Mouse (Mus musculus): ENCODE data around the gene Gm11011. TPM values are rescaled to one million over a fixed set of nuclear protein-coding genes. Genes with fewer than 3 reads are reported as not detected.

The Gm11011 gene
- polyA plus RNA-seq, 1 experiment, result not detected

GRCm38 (mm10) chr2:169606901-169607678 lies 19.5 kb upstream of the Gm11011 start:
- no peak for TF ChIP-seq MYOD1 (IDR thresholded peaks at IDR 0.05; ENCODE audit: control insufficient read depth in 1 of 3, insufficient read length in 2 of 3, low read depth in 2 of 3)
- no peak for TF ChIP-seq SRF (IDR thresholded peaks at IDR 0.05; ENCODE audit: control insufficient read depth, insufficient read length, low read depth)
- TF ChIP-seq CEBPB (IDR thresholded peaks at IDR 0.05; ENCODE audit: insufficient read depth, poor library complexity, severe bottlenecking), result no peak
- no peaks in the 10 kb centered on the region for H3K27me3 ChIP-seq (ENCODE audit: control insufficient read depth, insufficient read depth, insufficient read length)
- no peak overlapping the region for H3K4me2 ChIP-seq (ENCODE audit: low read depth)
- no peaks in the 10 kb centered on the region for H3K79me2 ChIP-seq (ENCODE audit: control insufficient read depth, insufficient read depth)
- H3ac ChIP-seq (ENCODE audit: control insufficient read depth, insufficient read length), result no peak overlapping the region
- H3K4me3 ChIP-seq, result no peak overlapping the region
- no peaks in the 10 kb centered on the region for H3K36me3 ChIP-seq (ENCODE audit: control insufficient read depth, insufficient read depth)

GRCm38 (mm10) chr2:169600163-169600562 lies 12.6 kb upstream of the Gm11011 start:
- no peaks in the 10 kb centered on the region for H3K36me3 ChIP-seq (ENCODE audit: control insufficient read depth, insufficient read depth)
- H3K4me2 ChIP-seq (ENCODE audit: low read depth), result no peak overlapping the region
- H3K79me2 ChIP-seq (ENCODE audit: control insufficient read depth, insufficient read depth), result no peaks in the 10 kb centered on the region
- H3K27me3 ChIP-seq (ENCODE audit: control insufficient read depth, insufficient read depth, insufficient read length), result no peaks in the 10 kb centered on the region
- H3K4me3 ChIP-seq, result no peak overlapping the region
- no peak for TF ChIP-seq TCF3 (IDR thresholded peaks at IDR 0.05; ENCODE audit: insufficient read length, low read depth)
- TF ChIP-seq REST (IDR thresholded peaks at IDR 0.05; ENCODE audit: insufficient read depth, insufficient read length), result no peak
- TF ChIP-seq POLR2AphosphoS2 (IDR thresholded peaks at IDR 0.05; ENCODE audit: insufficient read length, low read depth), result no peak
- TF ChIP-seq TCF12 (IDR thresholded peaks at IDR 0.05; ENCODE audit: insufficient read depth, poor library complexity, severe bottlenecking), result no peak
- TF ChIP-seq MYOG (IDR thresholded peaks at IDR 0.05; ENCODE audit: control insufficient read depth in 1 of 3, insufficient read depth in 1 of 3, insufficient read length in 2 of 3, low read depth in 2 of 3), result no peak
- no peak for TF ChIP-seq USF1 (IDR thresholded peaks at IDR 0.05; ENCODE audit: low read depth)
- TF ChIP-seq E2F4 (IDR thresholded peaks at IDR 0.05; ENCODE audit: insufficient read depth), result no peak
- TF ChIP-seq SRF (IDR thresholded peaks at IDR 0.05; ENCODE audit: control insufficient read depth, insufficient read length, low read depth), result no peak
- TF ChIP-seq POLR2A (IDR thresholded peaks at IDR 0.05; ENCODE audit: insufficient read length, low read depth), result no peak
- TF ChIP-seq MYOD1 (IDR thresholded peaks at IDR 0.05; ENCODE audit: control insufficient read depth in 1 of 3, insufficient read length in 2 of 3, low read depth in 2 of 3), result no peak
- TF ChIP-seq CEBPB (IDR thresholded peaks at IDR 0.05; ENCODE audit: insufficient read depth, poor library complexity, severe bottlenecking), result no peak
- TF ChIP-seq MAX (IDR thresholded peaks at IDR 0.05; ENCODE audit: low read depth), result no peak
- no peak overlapping the region for H3ac ChIP-seq (ENCODE audit: control insufficient read depth, insufficient read length)

- no peak overlapping the region for H3K4me2 ChIP-seq (ENCODE audit: low read depth)
- no peak overlapping the region for H3ac ChIP-seq (ENCODE audit: control insufficient read depth, insufficient read length)
- H3K36me3 ChIP-seq (ENCODE audit: control insufficient read depth, insufficient read depth), result no peaks in the 10 kb centered on the region
- no peak overlapping the region for H3K4me3 ChIP-seq
- TF ChIP-seq MAX (IDR thresholded peaks at IDR 0.05; ENCODE audit: low read depth), result no peak
- TF ChIP-seq POLR2A (IDR thresholded peaks at IDR 0.05; ENCODE audit: insufficient read length, low read depth), result no peak
- no peak for TF ChIP-seq MYOG (IDR thresholded peaks at IDR 0.05; ENCODE audit: control insufficient read depth in 1 of 3, insufficient read depth in 1 of 3, insufficient read length in 2 of 3, low read depth in 2 of 3)
- no peak for TF ChIP-seq TCF3 (IDR thresholded peaks at IDR 0.05; ENCODE audit: insufficient read length, low read depth)
- no peak for TF ChIP-seq POLR2AphosphoS2 (IDR thresholded peaks at IDR 0.05; ENCODE audit: insufficient read length, low read depth)
- TF ChIP-seq CEBPB (IDR thresholded peaks at IDR 0.05; ENCODE audit: insufficient read depth, poor library complexity, severe bottlenecking), result no peak
- TF ChIP-seq REST (IDR thresholded peaks at IDR 0.05; ENCODE audit: insufficient read depth, insufficient read length), result no peak
- TF ChIP-seq SRF (IDR thresholded peaks at IDR 0.05; ENCODE audit: control insufficient read depth, insufficient read length, low read depth), result no peak
- no peaks in the 10 kb centered on the region for H3K27me3 ChIP-seq (ENCODE audit: control insufficient read depth, insufficient read depth, insufficient read length)
- no peaks in the 10 kb centered on the region for H3K79me2 ChIP-seq (ENCODE audit: control insufficient read depth, insufficient read depth)
These were observed 12.0 kb upstream of the Gm11011 start for GRCm38 (mm10) chr2:169599591-169599990.

- no peak overlapping the region for H3ac ChIP-seq (ENCODE audit: control insufficient read depth, insufficient read length)
- TF ChIP-seq TCF12 (IDR thresholded peaks at IDR 0.05; ENCODE audit: insufficient read depth, poor library complexity, severe bottlenecking), result no peak
- no peak for TF ChIP-seq USF1 (IDR thresholded peaks at IDR 0.05; ENCODE audit: low read depth)
- TF ChIP-seq MYOG (IDR thresholded peaks at IDR 0.05; ENCODE audit: control insufficient read depth in 1 of 3, insufficient read depth in 1 of 3, insufficient read length in 2 of 3, low read depth in 2 of 3), result no peak
- TF ChIP-seq CEBPB (IDR thresholded peaks at IDR 0.05; ENCODE audit: insufficient read depth, poor library complexity, severe bottlenecking), result no peak
- no peak for TF ChIP-seq MYOD1 (IDR thresholded peaks at IDR 0.05; ENCODE audit: control insufficient read depth in 1 of 3, insufficient read length in 2 of 3, low read depth in 2 of 3)
- TF ChIP-seq MAX (IDR thresholded peaks at IDR 0.05; ENCODE audit: low read depth), result no peak
- TF ChIP-seq SRF (IDR thresholded peaks at IDR 0.05; ENCODE audit: control insufficient read depth, insufficient read length, low read depth), result no peak
- TF ChIP-seq POLR2A (IDR thresholded peaks at IDR 0.05; ENCODE audit: insufficient read length, low read depth), result no peak
- no peak for TF ChIP-seq E2F4 (IDR thresholded peaks at IDR 0.05; ENCODE audit: insufficient read depth)
- TF ChIP-seq TCF3 (IDR thresholded peaks at IDR 0.05; ENCODE audit: insufficient read length, low read depth), result no peak
- TF ChIP-seq POLR2AphosphoS2 (IDR thresholded peaks at IDR 0.05; ENCODE audit: insufficient read length, low read depth), result no peak
- no peak for TF ChIP-seq REST (IDR thresholded peaks at IDR 0.05; ENCODE audit: insufficient read depth, insufficient read length)
- H3K79me2 ChIP-seq (ENCODE audit: control insufficient read depth, insufficient read depth), result no peaks in the 10 kb centered on the region
These were observed 10.4 kb upstream of the Gm11011 start for GRCm38 (mm10) chr2:169597971-169598370.

GRCm38 (mm10) chr2:169597357-169597756 lies 9.8 kb upstream of the Gm11011 start:
- TF ChIP-seq E2F4 (IDR thresholded peaks at IDR 0.05; ENCODE audit: insufficient read depth) (no peak), POLR2AphosphoS2 (IDR thresholded peaks at IDR 0.05; ENCODE audit: insufficient read length, low read depth) (no peak), REST (IDR thresholded peaks at IDR 0.05; ENCODE audit: insufficient read depth, insufficient read length) (no peak), MAX (IDR thresholded peaks at IDR 0.05; ENCODE audit: low read depth) (no peak), SRF (IDR thresholded peaks at IDR 0.05; ENCODE audit: control insufficient read depth, insufficient read length, low read depth) (no peak), USF1 (IDR thresholded peaks at IDR 0.05; ENCODE audit: low read depth) (no peak), TCF12 (IDR thresholded peaks at IDR 0.05; ENCODE audit: insufficient read depth, poor library complexity, severe bottlenecking) (no peak)
- no peaks in the 10 kb centered on the region for H3K36me3 ChIP-seq (ENCODE audit: control insufficient read depth, insufficient read depth)
- no peak overlapping the region for H3K4me3 ChIP-seq
- H3K4me2 ChIP-seq (ENCODE audit: low read depth), result no peak overlapping the region
- H3ac ChIP-seq (ENCODE audit: control insufficient read depth, insufficient read length), result no peak overlapping the region
- H3K27me3 ChIP-seq (ENCODE audit: control insufficient read depth, insufficient read depth, insufficient read length), result no peaks in the 10 kb centered on the region
- H3K79me2 ChIP-seq (ENCODE audit: control insufficient read depth, insufficient read depth), result no peaks in the 10 kb centered on the region

More at GRCm38 (mm10) chr2:169597971-169598370, 10.4 kb upstream of the Gm11011 start:
- Histone ChIP-seq H3K36me3 (ENCODE audit: control insufficient read depth, insufficient read depth) (no peaks in the 10 kb centered on the region), H3K4me3 (no peak overlapping the region), H3K4me2 (ENCODE audit: low read depth) (no peak overlapping the region), H3K27me3 (ENCODE audit: control insufficient read depth, insufficient read depth, insufficient read length) (no peaks in the 10 kb centered on the region)
